Mouse (Mus musculus) kidney, adult 8-10 months (tissue): ENCODE results near the gene Arid1b.

Experiments used
- DNase-seq, 2 experiments: peaks; one replicate each; pipeline ENCODE4 v3.0.0; 2022

The Arid1b gene

GRCm38 (mm10) chr17:4996121-4996813 is 2.1 kb downstream of the Arid1b start:
- peak in 1 of 2 experiments; percentile 48 for DNase-seq

- peak; percentile 47 to 53 for DNase-seq
Observed at GRCm38 (mm10) chr17:4996814-4997549, 2.9 kb downstream of the Arid1b start.

GRCm38 (mm10) chr17:4997968-4998367 is 3.8 kb downstream of the Arid1b start:
- no peak for DNase-seq

- DNase-seq: no peak
Observed at GRCm38 (mm10) chr17:4999256-4999655, 5.1 kb downstream of the Arid1b start.

- DNase-seq: no peak
Observed at GRCm38 (mm10) chr17:5000001-5000400, 5.9 kb downstream of the Arid1b start.

- DNase-seq: no peak
Observed at GRCm38 (mm10) chr17:5000871-5001270, 6.7 kb downstream of the Arid1b start.

GRCm38 (mm10) chr17:5001531-5002131 is 7.5 kb downstream of the Arid1b start:
- no peak for DNase-seq

- no peak for DNase-seq
Observed at GRCm38 (mm10) chr17:5002937-5003508, 8.9 kb downstream of the Arid1b start.

GRCm38 (mm10) chr17:5004266-5004665 is 10.1 kb downstream of the Arid1b start:
- no peak for DNase-seq

GRCm38 (mm10) chr17:5004706-5005105 is 10.6 kb downstream of the Arid1b start:
- no peak for DNase-seq

- no peak for DNase-seq
Observed at GRCm38 (mm10) chr17:5005285-5005684, 11.2 kb downstream of the Arid1b start.

- peak; percentile 64 to 75 for DNase-seq
Observed at GRCm38 (mm10) chr17:5007156-5007658, 13.1 kb downstream of the Arid1b start.

GRCm38 (mm10) chr17:5008236-5008635 is 14.1 kb downstream of the Arid1b start:
- no peak for DNase-seq

- no peak for DNase-seq
Observed at GRCm38 (mm10) chr17:5008761-5009160, 14.6 kb downstream of the Arid1b start.

- peak in 1 of 2 experiments; percentile 51 for DNase-seq
Observed at GRCm38 (mm10) chr17:5009526-5010260, 15.6 kb downstream of the Arid1b start.

GRCm38 (mm10) chr17:5010781-5011180 is 16.6 kb downstream of the Arid1b start:
- DNase-seq: no peak

- no peak for DNase-seq
Observed at GRCm38 (mm10) chr17:5012091-5012490, 18.0 kb downstream of the Arid1b start.

- DNase-seq: peak in 1 of 2 experiments; percentile 42
Observed at GRCm38 (mm10) chr17:5012517-5012916, 18.4 kb downstream of the Arid1b start.

- DNase-seq: peak in 1 of 2 experiments; percentile 47
Observed at GRCm38 (mm10) chr17:5014327-5014957, 20.3 kb downstream of the Arid1b start.

- DNase-seq: no peak
Observed at GRCm38 (mm10) chr17:5016404-5016803, 22.3 kb downstream of the Arid1b start.

GRCm38 (mm10) chr17:5017065-5017464 is 22.9 kb downstream of the Arid1b start:
- no peak for DNase-seq
